Comparison of ENCODE assay signal across 18 mouse cellular contexts in the genomic region with DNA sequence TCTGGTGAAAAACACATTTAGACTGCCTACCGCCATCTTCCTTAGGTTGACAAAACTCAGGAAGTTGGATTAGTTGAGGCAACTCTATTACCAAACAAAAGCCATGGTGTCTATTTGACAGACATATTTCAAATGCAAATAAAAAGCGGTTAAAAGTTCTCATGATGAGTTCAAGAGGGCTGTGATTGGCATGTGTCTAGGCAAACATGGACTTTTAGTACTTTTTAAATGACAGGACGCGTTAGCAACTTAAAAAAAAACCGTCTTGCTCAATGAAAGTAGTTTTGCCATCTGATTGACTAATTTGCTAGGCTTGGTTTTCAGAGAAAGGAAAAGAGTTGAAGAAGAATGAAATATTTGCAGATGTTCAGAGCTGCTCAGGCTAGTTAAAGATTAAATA.
DNase-seq lines count a peak whose midpoint lies in the region; ATAC-seq and TF ChIP-seq lines count a peak whose summit lies in the region.
"Had no signal": no experiment of that assay in that cellular context is flagged by ENCODE, and none has a peak within 500 bp of the region (broad histone marks: within the 10 kb centered on the region; RNA-seq: fewer than 3 reads in every experiment).

No protein-coding gene starts in this region.

- no peak for TF ChIP-seq CTCF in forebrain, postnatal 0 days (IDR thresholded peaks at IDR 0.05; ENCODE audit: low read depth)
- no peak for TF ChIP-seq CTCF in liver, adult 2 months (IDR thresholded peaks at IDR 0.05; ENCODE audit: low read depth, low read length)
- TF ChIP-seq CTCF in liver, postnatal 0 days (IDR thresholded peaks at IDR 0.05; ENCODE audit: low read depth), result no peak

- peak; percentile 4 for DNase-seq in forebrain, postnatal 0 days
- no peak for DNase-seq in forebrain, embryonic 14.5 days (ENCODE audit: low spot score)
- DNase-seq in liver, adult 2 months (ENCODE audit: extremely low read depth, low read depth, low spot score), result peak; percentile 94
- DNase-seq in liver, postnatal 0 days, result no peak
- DNase-seq: adrenal gland, adult 2 months; adrenal gland, adult 8-10 months; adrenal gland, postnatal 10 days; adrenal gland, postnatal 14 days; adrenal gland, postnatal 25 days; adrenal gland, postnatal 36 days; cerebellum, adult 11 months; cerebellum, adult 11-12 months; cerebellum, adult 18-20 months had no signal

- no peak for ATAC-seq in forebrain, postnatal 0 days
- no peak for ATAC-seq in forebrain, embryonic 14.5 days
- ATAC-seq in liver, postnatal 0 days, result no peak
- ATAC-seq: activated CD4-positive, CD25-positive, alpha-beta regulatory T cell, adult 4 months; CD4-positive, CD25-positive, alpha-beta regulatory T cell, adult 4 months; Patski had no signal

- TF ChIP-seq POLR2A in liver, adult 2 months (IDR thresholded peaks at IDR 0.05; ENCODE audit: extremely low read depth, insufficient read depth, low read length), result no peak

- no peak overlapping the region for H3K4me2 ChIP-seq in forebrain, postnatal 0 days (ENCODE audit: low read depth)
- no peak overlapping the region for H3K4me2 ChIP-seq in forebrain, embryonic 14.5 days (ENCODE audit: low read length)
- no peak overlapping the region for H3K4me2 ChIP-seq in liver, postnatal 0 days (ENCODE audit: low read depth, low read length)

- TF ChIP-seq EP300 in liver, postnatal 0 days (IDR thresholded peaks at IDR 0.05; ENCODE audit: low read depth), result no peak

- WGBS in forebrain, postnatal 0 days, result 62% methylated on average over 5 of the region's 5 CpGs
- WGBS in forebrain, embryonic 14.5 days, result 77% methylated on average over 5 of the region's 5 CpGs
- WGBS in liver, adult 2 months, result 29% methylated on average over 5 of the region's 5 CpGs
- WGBS in liver, postnatal 0 days (ENCODE audit: insufficient replicate concordance), result 58% methylated on average over 5 of the region's 5 CpGs

- H3K4me3 ChIP-seq in forebrain, postnatal 0 days (ENCODE audit: low read depth, low read length), result no peak overlapping the region
- H3K4me3 ChIP-seq in forebrain, embryonic 14.5 days (ENCODE audit: low read depth, low read length), result no peak overlapping the region
- no peak overlapping the region for H3K4me3 ChIP-seq in liver, adult 2 months (ENCODE audit: insufficient read depth, low read depth, low read length)
- H3K4me3 ChIP-seq in liver, postnatal 0 days (ENCODE audit: low read depth, low read length), result no peak overlapping the region

- peaks cover 3% of the 10 kb centered on the region for H3K79me2 ChIP-seq in liver, adult 2 months (ENCODE audit: control insufficient read depth, insufficient read depth, low read length)

- H3K27me3 ChIP-seq in forebrain, postnatal 0 days (ENCODE audit: insufficient read depth, low read length), result no peaks in the 10 kb centered on the region
- no peaks in the 10 kb centered on the region for H3K27me3 ChIP-seq in forebrain, embryonic 14.5 days (replicated peaks; ENCODE audit: control insufficient read depth, insufficient read depth, low read length)
- no peaks in the 10 kb centered on the region for H3K27me3 ChIP-seq in liver, adult 2 months (ENCODE audit: control insufficient read depth, insufficient read depth, low read length)
- no peaks in the 10 kb centered on the region for H3K27me3 ChIP-seq in liver, postnatal 0 days (ENCODE audit: insufficient read depth, low read length)
- H3K27me3 ChIP-seq: CH12.LX, Patski had no signal

- H3K27ac ChIP-seq in forebrain, postnatal 0 days (ENCODE audit: low read depth, low read length), result 0 out of 2 replicates have a peak overlapping the region, but pooled peaks have one; percentile 54
- no peak overlapping the region for H3K27ac ChIP-seq in forebrain, embryonic 14.5 days (ENCODE audit: low read depth, low read length)
- peak overlapping the region; percentile 38 for H3K27ac ChIP-seq in liver, adult 2 months (replicated peaks; ENCODE audit: insufficient read depth, low read depth, low read length)
- no peak overlapping the region for H3K27ac ChIP-seq in liver, postnatal 0 days (ENCODE audit: low read depth)

- no peaks in the 10 kb centered on the region for H3K9me3 ChIP-seq in forebrain, postnatal 0 days (ENCODE audit: low read length)
- no peaks in the 10 kb centered on the region for H3K9me3 ChIP-seq in forebrain, embryonic 14.5 days (replicated peaks; ENCODE audit: control insufficient read depth, low read length)
- H3K9me3 ChIP-seq in liver, postnatal 0 days (ENCODE audit: low read length), result no peaks in the 10 kb centered on the region
- H3K9me3 ChIP-seq: G1E had no signal

- no peaks in the 10 kb centered on the region for H3K36me3 ChIP-seq in forebrain, postnatal 0 days (ENCODE audit: insufficient read depth)
- H3K36me3 ChIP-seq in forebrain, embryonic 14.5 days (ENCODE audit: control insufficient read depth, insufficient read depth, low read length), result 0 out of 2 replicates have a peak, but pooled peaks cover 5% of the 10 kb centered on the region
- peaks cover 2% of the 10 kb centered on the region for H3K36me3 ChIP-seq in liver, adult 2 months (ENCODE audit: control insufficient read depth, insufficient read depth, low read length)
- H3K36me3 ChIP-seq in liver, postnatal 0 days (replicated peaks; ENCODE audit: insufficient read depth, low read length), result 0 out of 2 replicates have a peak, but pooled peaks cover 6% of the 10 kb centered on the region

- H3K9ac ChIP-seq in forebrain, postnatal 0 days, result no peak overlapping the region
- no peak overlapping the region for H3K9ac ChIP-seq in forebrain, embryonic 14.5 days (ENCODE audit: low read length)
- H3K9ac ChIP-seq in liver, adult 2 months (ENCODE audit: low read depth, low read length), result no peak overlapping the region
- H3K9ac ChIP-seq in liver, postnatal 0 days (replicated peaks), result no peak overlapping the region

- peaks cover 7% of the 10 kb centered on the region; the same call in 1 of the 2 replicates for H3K4me1 ChIP-seq in forebrain, postnatal 0 days (ENCODE audit: insufficient read depth)
- H3K4me1 ChIP-seq in forebrain, embryonic 14.5 days (ENCODE audit: control insufficient read depth, insufficient read depth, low read length), result no peaks in the 10 kb centered on the region
- peaks cover 10% of the 10 kb centered on the region for H3K4me1 ChIP-seq in liver, adult 2 months (ENCODE audit: control insufficient read depth, insufficient read depth, low read length)
- peaks cover 5% of the 10 kb centered on the region for H3K4me1 ChIP-seq in liver, postnatal 0 days (ENCODE audit: insufficient read depth)

Comparison
In these comparisons a context has a peak if more than half of its experiments do, and no peak if none do; other contexts are left out.
1. DNase-seq: peak in forebrain, postnatal 0 days (single experiment) and liver, adult 2 months (single experiment); none in forebrain, embryonic 14.5 days (single experiment) and liver, postnatal 0 days (single experiment).
2. H3K27ac ChIP-seq: peak in forebrain, postnatal 0 days (single experiment) and liver, adult 2 months (single experiment); none in forebrain, embryonic 14.5 days (single experiment) and liver, postnatal 0 days (single experiment).